Mouse (Mus musculus) T-helper 17 cell (primary cell): ENCODE measurements at regions not wholly inside any gene's neighbourhood (a gene's known extent, or its start where the extent isn't known, plus 50 kb on each side); places are given as distances from the start of the nearest gene placed in this dataset.

Experiments used
- in situ Hi-C, 2 experiments: fragments of 300-600 bp; cut with MboI, MseI; formaldehyde crosslinking; loops; 1 replicate in 1 of 2; 2 replicates in 1 of 2; pipeline ENCODE4 v1.15.1; 2025; ENCODE audit warnings: high pct_unique_total_duplicates in 2 of 2

DNA sequence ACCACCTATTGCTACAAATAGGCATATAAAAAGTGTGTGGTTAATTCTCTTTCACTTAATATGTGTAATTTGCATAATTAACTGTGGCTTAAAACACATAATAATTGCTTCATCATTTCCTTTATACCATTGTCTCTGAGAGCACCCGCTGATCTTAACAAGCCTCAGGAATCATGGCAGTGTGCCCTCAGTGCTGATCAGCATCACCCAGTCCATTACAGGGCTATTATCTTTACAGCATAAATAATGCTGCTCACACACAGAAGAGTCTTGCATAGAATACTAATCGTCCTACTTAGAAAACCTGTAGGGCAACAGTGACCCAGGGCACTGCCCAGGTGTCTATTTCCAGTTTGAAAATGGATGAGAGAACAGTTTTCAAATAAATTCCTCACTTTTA, 102.4 kb downstream of the Gm597 start:
- in situ Hi-C loops = no loop called here

DNA sequence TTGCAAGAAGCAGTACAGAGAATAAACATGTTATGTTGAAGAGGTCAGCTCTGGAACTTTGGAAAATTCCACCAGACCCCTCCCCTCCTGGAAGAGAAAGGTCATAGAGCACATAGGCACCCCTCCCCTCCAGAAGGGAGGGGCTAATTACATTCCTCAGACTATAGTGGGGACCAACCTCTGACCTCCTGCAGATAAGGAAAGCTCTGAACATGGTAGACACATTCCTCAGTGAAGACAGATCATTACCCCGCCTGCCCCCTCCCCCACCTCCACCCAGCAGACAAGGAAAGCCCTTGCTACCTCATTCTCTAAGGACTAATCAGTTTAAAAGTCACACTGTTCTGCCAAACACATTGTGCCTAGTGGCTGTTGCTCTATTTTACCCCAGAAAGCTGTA, 104.7 kb downstream of the Gm597 start:
- in situ Hi-C loops = no loop called here

DNA sequence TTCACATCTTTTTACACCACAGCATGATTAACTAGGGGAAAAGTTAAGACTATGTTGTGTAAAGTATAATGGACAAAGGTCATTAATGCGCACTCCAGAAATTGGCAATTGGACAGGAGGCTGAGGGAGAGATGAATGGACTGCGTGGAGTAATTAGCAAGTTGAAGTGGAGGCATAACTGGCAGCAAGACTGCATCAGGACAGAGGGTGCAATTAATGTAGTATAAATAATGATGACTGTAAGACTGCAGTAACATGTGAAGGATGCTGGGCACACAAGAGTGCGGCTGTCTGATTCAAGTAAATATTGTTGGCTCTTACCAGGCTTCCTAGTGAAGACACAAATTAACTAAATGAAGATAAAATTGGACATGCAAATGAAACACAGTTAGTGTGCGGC, 139.2 kb downstream of the Gm597 start:
- in situ Hi-C loops = loop anchor here in 1 of 2 experiments (10.0 kb wide), 1 partner anchor 1704 kb away; no protein-coding TSS in a partner anchor

DNA sequence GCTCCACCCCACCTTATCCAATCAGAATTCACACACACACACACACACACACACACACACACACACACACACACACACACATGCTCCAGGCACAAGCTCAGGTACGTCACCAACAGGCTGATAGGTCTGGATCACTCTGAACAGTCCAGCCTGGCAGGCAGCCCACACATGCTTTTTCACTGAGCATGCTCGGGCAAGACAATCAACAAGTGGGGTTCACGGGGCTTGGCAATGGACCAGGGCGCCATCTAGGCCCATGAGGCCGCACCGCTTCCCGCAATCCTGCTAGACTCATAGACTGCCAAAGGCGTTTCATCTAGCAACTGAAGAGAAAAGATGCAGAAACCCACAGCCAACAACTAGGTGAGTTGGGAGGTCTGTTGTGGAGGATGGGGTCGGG, 157.3 kb downstream of the Gm597 start:
- in situ Hi-C loops = no loop called here

DNA sequence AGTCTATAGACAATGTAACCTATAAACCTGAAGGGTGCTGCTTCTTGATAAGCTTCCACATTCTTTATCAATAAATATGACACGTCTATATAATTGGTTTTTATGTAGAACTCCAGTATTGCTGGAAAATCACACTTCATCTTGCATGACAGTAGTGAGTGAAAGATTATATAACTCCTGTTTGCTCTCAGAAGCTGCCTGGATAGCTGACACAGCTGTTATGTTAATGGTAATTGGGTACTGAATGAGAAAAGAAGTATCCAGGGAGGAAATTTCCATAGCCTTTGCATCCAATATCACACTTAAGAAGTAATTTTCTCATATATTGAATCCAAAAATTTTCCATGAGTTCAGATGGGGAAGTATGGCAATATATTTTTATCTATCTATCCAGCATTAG, 177.7 kb downstream of the Gm597 start:
- in situ Hi-C loops = no loop called here

DNA sequence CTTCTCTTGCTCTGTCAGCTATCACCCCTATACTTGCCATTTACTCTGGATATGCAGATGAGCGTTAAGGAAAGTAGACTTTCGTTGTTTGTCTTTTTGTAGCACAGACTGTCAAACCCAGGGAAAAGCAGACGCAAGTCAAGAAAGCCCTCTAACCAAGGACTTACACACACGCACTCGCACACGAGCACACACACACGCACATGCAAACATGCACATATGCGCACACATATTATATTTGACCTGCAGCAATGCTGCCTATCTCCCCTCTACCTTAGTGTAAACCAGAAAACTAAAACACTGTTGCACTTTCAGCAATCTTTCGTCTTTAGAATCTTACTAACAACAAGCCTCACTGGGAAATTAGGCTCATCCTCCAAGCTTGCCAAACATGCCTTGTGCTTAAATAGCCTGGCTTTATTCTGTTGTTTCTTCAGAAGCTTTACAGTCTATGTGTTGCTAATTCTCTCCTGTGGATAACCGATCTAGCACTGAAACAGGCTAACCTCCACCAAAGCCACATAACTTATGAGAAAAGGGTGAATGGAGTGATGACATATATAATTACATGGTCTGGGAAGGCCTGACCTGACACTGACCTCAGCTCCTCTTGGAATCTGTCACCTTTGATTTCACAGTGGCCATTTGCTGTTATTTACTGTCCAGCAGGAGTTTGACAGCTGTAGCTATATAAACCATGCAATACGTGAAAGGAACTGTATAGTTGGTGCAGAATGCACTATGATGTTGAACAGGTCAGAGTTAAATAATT, 214.5 kb downstream of the Gm597 start:
- in situ Hi-C loops = no loop called here

DNA sequence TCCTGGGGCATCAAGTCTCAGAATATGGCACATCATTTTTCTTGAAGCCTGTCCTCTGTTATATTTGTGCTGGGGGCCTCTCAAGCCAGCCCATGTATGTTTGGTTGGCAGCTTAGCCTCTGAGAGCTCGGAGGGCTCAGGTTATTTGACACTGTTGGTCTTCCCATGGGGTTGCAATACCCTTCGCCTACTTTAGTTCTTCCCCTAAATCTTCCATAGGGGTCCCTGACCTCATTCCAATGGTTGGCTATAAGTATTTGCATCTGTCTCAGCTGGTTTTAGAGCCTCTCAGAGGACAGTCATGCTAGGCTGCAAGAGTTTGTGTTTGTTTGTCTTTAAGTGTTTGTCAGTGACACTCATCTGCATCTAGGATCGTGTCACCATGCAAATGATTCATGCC, 216.2 kb downstream of the Gm597 start:
- in situ Hi-C loops = no loop called here
